Comparison of ENCODE assay signal across 25 mouse cellular contexts in genomic region chr8:73226841-73227240, GRCm38 (mm10).
DNase-seq lines count a peak whose midpoint lies in the region; ATAC-seq lines count a peak whose summit lies in the region.
"Had no signal": no experiment of that assay in that cellular context is flagged by ENCODE, and none has a peak within 500 bp of the region (broad histone marks: within the 10 kb centered on the region; RNA-seq: fewer than 3 reads in every experiment).

No protein-coding gene starts in this region.

- peaks cover 16% of the 10 kb centered on the region for H3K4me1 ChIP-seq in heart, embryonic 16.5 days (ENCODE audit: control insufficient read depth, insufficient read depth, low read length)
- H3K4me1 ChIP-seq in heart, embryonic 11.5 days (ENCODE audit: control insufficient read depth, insufficient read depth, low read length): peaks cover 6% of the 10 kb centered on the region; the same call in 1 of the 2 replicates
- peaks cover 4% of the 10 kb centered on the region; the same call in 1 of the 2 replicates for H3K4me1 ChIP-seq in midbrain, embryonic 16.5 days (ENCODE audit: control insufficient read depth, insufficient read depth, low read length)
- H3K4me1 ChIP-seq: embryonic facial prominence, embryonic 15.5 days; hindbrain, embryonic 12.5 days; limb, embryonic 10.5 days had no signal

- H3K4me3 ChIP-seq in heart, embryonic 16.5 days (ENCODE audit: low read length): no peak overlapping the region
- no peak overlapping the region for H3K4me3 ChIP-seq in heart, embryonic 11.5 days (ENCODE audit: low read depth, low read length)
- H3K4me3 ChIP-seq in midbrain, embryonic 16.5 days (ENCODE audit: low read depth, low read length): no peak overlapping the region
- H3K4me3 ChIP-seq: embryonic facial prominence, embryonic 15.5 days; forebrain, embryonic 15.5 days; hindbrain, embryonic 12.5 days; layer of hippocampus, adult 2 months; limb, embryonic 10.5 days; midbrain, embryonic 15.5 days; myocyte had no signal

- no peaks in the 10 kb centered on the region for H3K27me3 ChIP-seq in heart, embryonic 16.5 days (ENCODE audit: control insufficient read depth, insufficient read depth, low read length)
- no peaks in the 10 kb centered on the region for H3K27me3 ChIP-seq in heart, embryonic 11.5 days (ENCODE audit: control insufficient read depth, insufficient read depth, low read length)
- H3K27me3 ChIP-seq in midbrain, embryonic 16.5 days (ENCODE audit: control insufficient read depth, insufficient read depth, low read depth, low read length): no peaks in the 10 kb centered on the region
- H3K27me3 ChIP-seq: CH12.LX; embryonic facial prominence, embryonic 15.5 days; forebrain, embryonic 15.5 days; hindbrain, embryonic 12.5 days; midbrain, embryonic 15.5 days; Patski had no signal

- no peaks in the 10 kb centered on the region for H3K36me3 ChIP-seq in heart, embryonic 16.5 days (ENCODE audit: control insufficient read depth, insufficient read depth)
- H3K36me3 ChIP-seq in heart, embryonic 11.5 days (ENCODE audit: control insufficient read depth, insufficient read depth, low read length): no peaks in the 10 kb centered on the region
- no peaks in the 10 kb centered on the region for H3K36me3 ChIP-seq in midbrain, embryonic 16.5 days (ENCODE audit: control insufficient read depth, insufficient read depth, low read length)
- H3K36me3 ChIP-seq: embryonic facial prominence, embryonic 15.5 days; forebrain, embryonic 15.5 days; G1E; hindbrain, embryonic 12.5 days; limb, embryonic 10.5 days; midbrain, embryonic 15.5 days had no signal

- DNase-seq in gastrocnemius, postnatal 14 days: peak; percentile 9
- no peak for DNase-seq in gastrocnemius, postnatal 10 days
- peak; percentile 43 for DNase-seq in adrenal gland, postnatal 10 days
- DNase-seq in heart, postnatal 4 days: peak; percentile 14
- DNase-seq: B cell, adult 2 months; cerebellum, adult 9-10 months; kidney, postnatal 25 days; liver had no signal

- 59% methylated on average over 3 of the region's 3 CpGs for WGBS in heart, embryonic 16.5 days
- 79% methylated on average over 3 of the region's 3 CpGs for WGBS in heart, embryonic 11.5 days (ENCODE audit: insufficient replicate concordance)
- 83% methylated on average over 3 of the region's 3 CpGs for WGBS in midbrain, embryonic 16.5 days

- H3K9ac ChIP-seq in heart, embryonic 16.5 days (ENCODE audit: low read length): no peak overlapping the region
- H3K9ac ChIP-seq in heart, embryonic 11.5 days (ENCODE audit: low read depth, low read length): no peak overlapping the region
- no peak overlapping the region for H3K9ac ChIP-seq in midbrain, embryonic 16.5 days (ENCODE audit: low read depth, low read length)
- H3K9ac ChIP-seq: embryonic facial prominence, embryonic 15.5 days; forebrain, embryonic 15.5 days; hindbrain, embryonic 12.5 days; midbrain, embryonic 15.5 days had no signal

- no peaks in the 10 kb centered on the region for H3K9me3 ChIP-seq in heart, embryonic 16.5 days (replicated peaks; ENCODE audit: control insufficient read depth, low read length)
- H3K9me3 ChIP-seq in heart, embryonic 11.5 days (replicated peaks; ENCODE audit: control insufficient read depth, low read length): no peaks in the 10 kb centered on the region
- no peaks in the 10 kb centered on the region for H3K9me3 ChIP-seq in midbrain, embryonic 16.5 days (replicated peaks; ENCODE audit: control insufficient read depth, low read length, poor library complexity, severe bottlenecking)
- H3K9me3 ChIP-seq: embryonic facial prominence, embryonic 15.5 days; forebrain, embryonic 15.5 days; G1E; hindbrain, embryonic 12.5 days; limb, embryonic 10.5 days; midbrain, embryonic 15.5 days had no signal

- intact Hi-C loops in gastrocnemius, postnatal 14 days (cut with DNase I; ENCODE audit: low total_unique reads): no loop called here

- no peak for ATAC-seq in heart, embryonic 16.5 days (replicated peaks; ENCODE audit: extremely low read depth, insufficient read depth, low FRiP score)
- no peak for ATAC-seq in heart, embryonic 11.5 days (replicated peaks; ENCODE audit: insufficient number of reproducible peaks, low FRiP score, low TSS enrichment)
- no peak for ATAC-seq in midbrain, embryonic 16.5 days
- ATAC-seq: activated CD4-positive, CD25-positive, alpha-beta regulatory T cell, adult 4 months; forebrain, embryonic 15.5 days; intestine, postnatal 0 days; lung, postnatal 0 days; Patski had no signal

- H3K27ac ChIP-seq in heart, embryonic 16.5 days (ENCODE audit: low read length): peak overlapping the region; percentile 26
- H3K27ac ChIP-seq in heart, embryonic 11.5 days (ENCODE audit: low read depth, low read length): no peak overlapping the region
- no peak overlapping the region for H3K27ac ChIP-seq in midbrain, embryonic 16.5 days (ENCODE audit: low read length)
- H3K27ac ChIP-seq: embryonic facial prominence, embryonic 15.5 days; forebrain, embryonic 15.5 days; hindbrain, embryonic 12.5 days; layer of hippocampus, adult 2 months; limb, embryonic 10.5 days; macrophage; midbrain, embryonic 15.5 days had no signal

- no peak overlapping the region for H3K4me2 ChIP-seq in heart, embryonic 16.5 days (ENCODE audit: low read depth, low read length)
- H3K4me2 ChIP-seq in heart, embryonic 11.5 days: no peak overlapping the region
- H3K4me2 ChIP-seq in midbrain, embryonic 16.5 days (ENCODE audit: low read length): no peak overlapping the region
- H3K4me2 ChIP-seq: embryonic facial prominence, embryonic 15.5 days; forebrain, embryonic 15.5 days; hindbrain, embryonic 12.5 days; midbrain, embryonic 15.5 days had no signal
